Mouse (Mus musculus) limb, embryonic 11.5 days (tissue): ENCODE data around the gene Mrps25. TPM values are rescaled to one million over a fixed set of nuclear protein-coding genes. Genes with fewer than 3 reads are reported as not detected.

ENCODE experiments used
- ATAC-seq: fragments of 200-750 bp; cut with Nextera tagmentation; 2 replicates; pipeline ENCODE4 v1.8.0; 2017; ENCODE audit warnings: low read depth; ENCODE audit not compliant: insufficient number of reproducible peaks, low FRiP score, low TSS enrichment
- DNase-seq: peaks from one replicate; pipeline ENCODE4 v3.0.0-alpha.2; 2015; ENCODE audit warnings: low spot score
- H3K27ac ChIP-seq: fragments of 300-500 bp; sonication (generic); replicated peaks from 2 replicates; pipeline ENCODE4 v1.5.1; 2014; ENCODE audit warnings: low read depth, mild to moderate bottlenecking, low read length
- H3K27me3 ChIP-seq: fragments of 300-500 bp; sonication (generic); 2 replicates; pipeline ENCODE4 v1.6.1; 2014; ENCODE audit warnings: mild to moderate bottlenecking, low read length, mixed read lengths; ENCODE audit not compliant: control insufficient read depth, insufficient read depth
- H3K36me3 ChIP-seq: fragments of 300-500 bp; sonication (generic); 2 replicates; pipeline ENCODE4 v1.6.1; 2014; ENCODE audit warnings: mild to moderate bottlenecking, low read length, moderate library complexity, mixed read lengths; ENCODE audit not compliant: control insufficient read depth, insufficient read depth
- H3K4me1 ChIP-seq: fragments of 300-500 bp; sonication (generic); 2 replicates; pipeline ENCODE4 v1.6.1; 2014; ENCODE audit warnings: low read length, mixed read lengths; ENCODE audit not compliant: control insufficient read depth, insufficient read depth
- H3K4me2 ChIP-seq: fragments of 300-500 bp; sonication (generic); 2 replicates; pipeline ENCODE4 v1.6.1; 2014; ENCODE audit warnings: low read depth, mild to moderate bottlenecking, moderate library complexity; ENCODE audit not compliant: severe bottlenecking
- H3K4me3 ChIP-seq: fragments of 300-500 bp; sonication (generic); 2 replicates; pipeline ENCODE4 v1.5.1; 2014; ENCODE audit warnings: low read depth, low read length
- H3K9ac ChIP-seq: fragments of 300-500 bp; sonication (generic); 2 replicates; pipeline ENCODE4 v1.6.1; 2014; ENCODE audit warnings: mild to moderate bottlenecking, low read length
- H3K9me3 ChIP-seq: fragments of 300-500 bp; sonication (generic); 2 replicates; pipeline ENCODE4 v1.6.1; 2016; ENCODE audit warnings: low read length; ENCODE audit not compliant: control insufficient read depth
- WGBS: fragments of 180-500 bp; shearing (Covaris S2); extraction: QIAGEN DNeasy Blood & Tissue Kit; methylation state at CpG from one replicate; pipeline ENCODE4 v1.1.7; 2014; 5-methylcytosine and 5-hydroxymethylcytosine counted together
- polyA plus RNA-seq: library from polyadenylated mRNA; unstranded; fragments of >200 nt; fragmentation: Nextera tagmentation; extraction: Ambion mirVana; gene quantifications from 2 replicates; pipeline ENCODE4 v1.2.1, GENCODE M21; 2014

Gene Mrps25
- polyA plus RNA-seq, 1 experiment from 2014 or later: 91.7 TPM

GRCm38 (mm10) chr6:92214773-92215449 is 31.1 kb upstream of the Mrps25 start, which contains the start of gene Rbsn:
TSS of gene Rbsn (minus strand) at chr6:92214925.
- H3K4me3 ChIP-seq: peak within 1 kb of the TSS; percentile 61
- peak within 1 kb of the TSS; percentile 92 for H3K4me2 ChIP-seq
- DNase-seq (peak; percentile 96), ATAC-seq (peak; percentile 94)
- peaks cover 3% of the 10 kb centered on the region; the same call in 1 of the 2 replicates for H3K36me3 ChIP-seq
- no peaks in the 10 kb centered on the region for H3K27me3 ChIP-seq
- peaks cover 6% of the 10 kb centered on the region; the same call in 1 of the 2 replicates for H3K4me1 ChIP-seq
- WGBS: 11% methylated on average over 35 of the region's 35 CpGs
- H3K9me3 ChIP-seq: no peaks in the 10 kb centered on the region
- H3K27ac ChIP-seq: no peak within 1 kb of the TSS
- H3K9ac ChIP-seq: peak within 1 kb of the TSS; percentile 75

GRCm38 (mm10) chr6:92214055-92214772 is 30.4 kb upstream of the Mrps25 start:
- Histone ChIP-seq H3K9me3 (no peaks in the 10 kb centered on the region), H3K27ac (no peak overlapping the region), H3K4me3 (peak overlapping the region; percentile 61), H3K4me1 (peaks cover 6% of the 10 kb centered on the region; the same call in 1 of the 2 replicates), H3K36me3 (peaks cover 7% of the 10 kb centered on the region; the same call in 1 of the 2 replicates), H3K27me3 (no peaks in the 10 kb centered on the region), H3K4me2 (peak overlapping the region; percentile 92), H3K9ac (peak overlapping the region; percentile 75)
- ATAC-seq (no peak; the same call in 1 of the 2 replicates), DNase-seq (no peak)
- WGBS: under 1% methylated on average over 43 of the region's 48 CpGs

- H3K27me3 ChIP-seq: no peaks in the 10 kb centered on the region
- 98% methylated on average over 8 of the region's 8 CpGs for WGBS
- ATAC-seq (no peak), DNase-seq (no peak)
- no peak overlapping the region for H3K4me3 ChIP-seq
- peaks cover 14% of the 10 kb centered on the region; the same call in 1 of the 2 replicates for H3K36me3 ChIP-seq
- no peaks in the 10 kb centered on the region for H3K9me3 ChIP-seq
- H3K9ac ChIP-seq: no peak overlapping the region
- H3K27ac ChIP-seq: no peak overlapping the region
- no peaks in the 10 kb centered on the region for H3K4me1 ChIP-seq
- H3K4me2 ChIP-seq: no peak overlapping the region
These were observed 15.6 kb upstream of the Mrps25 start for GRCm38 (mm10) chr6:92199414-92199813.

- Histone ChIP-seq H3K4me3 (peak overlapping the region; percentile 80), H3K27ac (no peak overlapping the region), H3K9ac (peak overlapping the region; percentile 79; the same call in 1 of the 2 replicates), H3K4me2 (peak overlapping the region; percentile 45), H3K4me1 (peaks cover 6% of the 10 kb centered on the region), H3K36me3 (peaks cover 9% of the 10 kb centered on the region; the same call in 1 of the 2 replicates), H3K9me3 (no peaks in the 10 kb centered on the region), H3K27me3 (no peaks in the 10 kb centered on the region)
- WGBS: 10% methylated on average over 10 of the region's 10 CpGs
- ATAC-seq: 0 out of 2 replicates have a peak, but pooled peaks have one; percentile 39
- DNase-seq: no peak
These were observed 345 bp upstream of the Mrps25 start for GRCm38 (mm10) chr6:92184178-92184577.

- DNase-seq (no peak), ATAC-seq (no peak)
- H3K4me3 ChIP-seq: no peak overlapping the region
- H3K9ac ChIP-seq: no peak overlapping the region
- no peaks in the 10 kb centered on the region for H3K27me3 ChIP-seq
- H3K27ac ChIP-seq: no peak overlapping the region
- 89% methylated on average over 1 of the region's 1 CpGs for WGBS
- no peak overlapping the region for H3K4me2 ChIP-seq
- no peaks in the 10 kb centered on the region for H3K4me1 ChIP-seq
- H3K36me3 ChIP-seq: peaks cover 28% of the 10 kb centered on the region; the same call in 1 of the 2 replicates
- H3K9me3 ChIP-seq: no peaks in the 10 kb centered on the region
These were observed 7.4 kb downstream of the Mrps25 start for GRCm38 (mm10) chr6:92176450-92176849.

- DNase-seq: no peak
- Histone ChIP-seq H3K27ac (no peak overlapping the region), H3K4me2 (no peak overlapping the region), H3K4me1 (no peaks in the 10 kb centered on the region), H3K36me3 (peaks cover 23% of the 10 kb centered on the region), H3K9ac (no peak overlapping the region), H3K4me3 (no peak overlapping the region), H3K9me3 (no peaks in the 10 kb centered on the region), H3K27me3 (no peaks in the 10 kb centered on the region)
- no peak for ATAC-seq
- 93% methylated on average over 1 of the region's 1 CpGs for WGBS
These were observed 21.1 kb downstream of the Mrps25 start for GRCm38 (mm10) chr6:92162724-92163123.

- no peaks in the 10 kb centered on the region for H3K4me1 ChIP-seq
- no peaks in the 10 kb centered on the region for H3K27me3 ChIP-seq
- no peak overlapping the region for H3K4me3 ChIP-seq
- ATAC-seq (no peak), DNase-seq (no peak)
- H3K4me2 ChIP-seq: no peak overlapping the region
- H3K9ac ChIP-seq: no peak overlapping the region
- no peaks in the 10 kb centered on the region for H3K9me3 ChIP-seq
- no peak overlapping the region for H3K27ac ChIP-seq
- H3K36me3 ChIP-seq: peaks cover 14% of the 10 kb centered on the region
- 92% methylated on average over 3 of the region's 3 CpGs for WGBS
These were observed 25.0 kb downstream of the Mrps25 start for GRCm38 (mm10) chr6:92158801-92159200.

- DNase-seq (no peak), ATAC-seq (no peak)
- H3K4me3 ChIP-seq: no peak overlapping the region
These were observed 30.1 kb downstream of the Mrps25 start for GRCm38 (mm10) chr6:92153774-92154173.

More at GRCm38 (mm10) chr6:92153774-92154173, 30.1 kb downstream of the Mrps25 start:
- H3K4me2 ChIP-seq: no peak overlapping the region
- 88% methylated on average over 1 of the region's 1 CpGs for WGBS
- no peak overlapping the region for H3K9ac ChIP-seq
- no peaks in the 10 kb centered on the region for H3K4me1 ChIP-seq
- H3K27ac ChIP-seq: no peak overlapping the region
- H3K36me3 ChIP-seq: peaks cover under 1% of the 10 kb centered on the region
- no peaks in the 10 kb centered on the region for H3K9me3 ChIP-seq
- no peaks in the 10 kb centered on the region for H3K27me3 ChIP-seq
